Mouse (Mus musculus) gastrocnemius, postnatal 25 days (tissue): ENCODE measurements around the gene Dhodh. TPM values are rescaled to one million over a fixed set of nuclear protein-coding genes. Genes with fewer than 3 reads are reported as not detected.

ENCODE experiments used
- DNase-seq: peaks from one replicate; pipeline ENCODE4 v3.0.0; 2022
- long read RNA-seq, 2 experiments: library from polyadenylated mRNA; stranded (forward); transcript quantifications; one replicate each; pipeline ENCODE4 v2.0.0; 2021
- total RNA-seq, 2 experiments: library from RNA; stranded (reverse); gene quantifications; 1 replicate in 1 of 2; 2 replicates in 1 of 2; pipeline ENCODE4 v1.2.3; 2021

Dhodh gene
- 10 to 100 TPM; 11.0 to 12.9 TPM for total RNA-seq
- long read RNA-seq, experiment 1, transcript Dhodh-201 (9 exons, 2,039 nt) = major isoform, 13 of 15 reads
- long read RNA-seq, experiment 1, partial matches to known transcripts = 0 of 15 reads
- long read RNA-seq, experiment 1, other reads (novel, unspliced or antisense) = 2 of 15 reads
- long read RNA-seq, experiment 2, transcript Dhodh-201 (9 exons, 2,039 nt) = major isoform, 25 of 30 reads
- long read RNA-seq, experiment 2, partial matches to known transcripts = 1 of 30 reads
- long read RNA-seq, experiment 2, other reads (novel, unspliced or antisense) = 4 of 30 reads

- peak; percentile 96 for DNase-seq
Observed at GRCm38 (mm10) chr8:109608271-109609152, at the start of gene Dhodh. Dhodh (minus strand) TSS chr8:109608673.

- DNase-seq = no peak
Observed at GRCm38 (mm10) chr8:109656860-109657259, 48.4 kb upstream of the Dhodh start.

GRCm38 (mm10) chr8:109650801-109651200 lies 42.3 kb upstream of the Dhodh start:
- DNase-seq = no peak

GRCm38 (mm10) chr8:109648469-109648868 lies 40.0 kb upstream of the Dhodh start:
- no peak for DNase-seq

GRCm38 (mm10) chr8:109647331-109647730 lies 38.9 kb upstream of the Dhodh start:
- DNase-seq = no peak

- DNase-seq = no peak
Observed at GRCm38 (mm10) chr8:109641236-109641635, 32.8 kb upstream of the Dhodh start.

GRCm38 (mm10) chr8:109640410-109640809 lies 31.9 kb upstream of the Dhodh start:
- DNase-seq = no peak

GRCm38 (mm10) chr8:109638851-109639250 lies 30.4 kb upstream of the Dhodh start:
- no peak for DNase-seq

- DNase-seq = no peak
Observed at GRCm38 (mm10) chr8:109635146-109635545, 26.7 kb upstream of the Dhodh start.

GRCm38 (mm10) chr8:109632498-109632897 lies 24.0 kb upstream of the Dhodh start:
- DNase-seq = no peak

- DNase-seq = no peak
Observed at GRCm38 (mm10) chr8:109628638-109629037, 20.2 kb upstream of the Dhodh start.

GRCm38 (mm10) chr8:109615569-109615968 lies 7.1 kb upstream of the Dhodh start:
- DNase-seq = no peak

GRCm38 (mm10) chr8:109614243-109615210 lies 6.1 kb upstream of the Dhodh start, which contains the start of gene Pkd1l3:
Pkd1l3 (plus strand) TSS chr8:109614517.
- no peak for DNase-seq

- DNase-seq = peak; percentile 51
Observed at GRCm38 (mm10) chr8:109609153-109609502, 655 bp upstream of the Dhodh start.

GRCm38 (mm10) chr8:109607650-109608049 lies 823 bp downstream of the Dhodh start:
- no peak for DNase-seq

GRCm38 (mm10) chr8:109606725-109607124 lies 1.7 kb downstream of the Dhodh start:
- no peak for DNase-seq

- no peak for DNase-seq
Observed at GRCm38 (mm10) chr8:109595854-109596253, 12.6 kb downstream of the Dhodh start.

GRCm38 (mm10) chr8:109593117-109593788 lies 15.2 kb downstream of the Dhodh start:
- no peak for DNase-seq

- no peak for DNase-seq
Observed at GRCm38 (mm10) chr8:109592164-109592563, 16.3 kb downstream of the Dhodh start.

GRCm38 (mm10) chr8:109591367-109591766 lies 17.1 kb downstream of the Dhodh start:
- DNase-seq = no peak

- no peak for DNase-seq
Observed at GRCm38 (mm10) chr8:109590901-109591300, 17.6 kb downstream of the Dhodh start.
